Mouse (Mus musculus): ENCODE data around the gene Zbtb1. TPM values are rescaled to one million over a fixed set of nuclear protein-coding genes. Genes with fewer than 3 reads are reported as not detected.
A peak's percentile ranks its signal among the peaks of the same experiment; 100 is the strongest.

Zbtb1 gene
- polyA plus RNA-seq, 1 experiment = 3.4 TPM

DNA sequence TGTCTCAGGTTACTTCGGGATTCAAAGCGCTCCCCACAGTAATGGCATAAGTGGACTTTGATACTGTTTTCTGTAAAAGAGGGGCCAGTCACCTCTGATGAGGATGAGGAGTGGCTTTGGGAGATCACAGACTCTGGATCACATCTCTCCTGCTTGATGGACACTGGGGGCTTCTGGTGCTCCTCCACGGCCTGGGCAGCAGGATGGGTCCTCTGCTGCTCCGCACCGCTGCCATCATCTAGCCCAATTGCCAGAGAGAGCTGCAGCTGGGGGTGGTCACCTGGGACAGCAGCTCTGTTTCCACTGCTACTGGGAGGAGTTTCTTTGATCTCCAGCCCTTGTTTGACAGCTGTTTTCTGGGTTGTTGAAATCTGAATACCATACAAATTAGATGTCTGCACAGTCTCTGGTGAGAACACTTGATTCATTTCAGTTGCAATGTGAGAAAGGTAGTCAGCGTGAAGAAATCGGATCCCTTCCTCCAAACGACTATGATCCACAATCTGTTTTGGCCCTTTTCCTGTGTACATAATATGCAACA, 20.3 kb upstream of the Zbtb1 start:
- no peak for DNase-seq (ENCODE audit: low read depth)
- no peak for TF ChIP-seq CTCF (IDR thresholded peaks at IDR 0.05; ENCODE audit: borderline replicate concordance, extremely low read depth, insufficient read depth, insufficient read length)
- TF ChIP-seq POLR2A (IDR thresholded peaks at IDR 0.05; ENCODE audit: borderline replicate concordance, extremely low read depth, insufficient read depth, insufficient read length, poor library complexity, severe bottlenecking) = no peak

DNA sequence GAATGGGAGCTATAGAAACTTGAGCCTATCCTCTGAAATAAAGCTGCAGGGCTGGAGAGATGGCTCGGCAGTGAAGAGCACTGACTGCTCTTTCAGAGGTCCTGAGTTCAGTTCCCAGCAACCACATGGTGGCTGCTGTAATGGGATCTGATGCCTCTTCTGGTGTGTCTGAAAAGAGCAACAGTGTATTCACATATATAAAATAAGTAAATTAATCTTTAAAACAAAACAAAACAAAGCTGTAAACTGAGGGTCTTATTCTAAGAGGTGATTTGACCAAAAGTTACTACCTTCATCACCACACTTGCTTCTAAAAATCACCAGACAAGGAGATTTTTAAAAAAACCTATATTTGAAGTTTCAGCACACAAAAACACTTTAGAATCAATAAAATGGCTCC, 9.2 kb upstream of the Zbtb1 start:
- TF ChIP-seq CTCF (IDR thresholded peaks at IDR 0.05; ENCODE audit: borderline replicate concordance, extremely low read depth, insufficient read depth, insufficient read length) = no peak
- no peak for DNase-seq (ENCODE audit: low read depth)

GRCm38 (mm10) chr12:76361405-76362302, 8.4 kb upstream of the Zbtb1 start:
- no peak for DNase-seq (ENCODE audit: low read depth)
- TF ChIP-seq CTCF (IDR thresholded peaks at IDR 0.05; ENCODE audit: borderline replicate concordance, extremely low read depth, insufficient read depth, insufficient read length) (no peak), POLR2A (IDR thresholded peaks at IDR 0.05; ENCODE audit: borderline replicate concordance, extremely low read depth, insufficient read depth, insufficient read length, poor library complexity, severe bottlenecking) (no peak)

DNA sequence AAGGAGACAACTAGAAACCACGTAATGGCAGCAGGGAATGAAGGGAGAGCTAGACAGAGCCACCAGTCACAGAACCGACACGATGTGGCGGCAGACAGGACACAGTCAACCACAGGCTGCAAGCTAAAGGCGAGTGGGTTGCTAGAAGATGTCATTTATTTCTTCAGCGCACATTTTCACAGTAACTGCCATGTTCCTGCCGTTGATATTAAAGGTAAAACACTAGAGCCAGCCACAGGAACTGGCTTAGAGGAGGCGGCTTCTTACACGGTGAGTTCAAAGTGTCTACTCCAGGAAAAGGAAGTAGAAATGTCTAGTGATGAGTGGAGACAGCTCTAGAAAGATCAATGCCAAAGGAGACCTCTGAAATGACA, 7.8 kb upstream of the Zbtb1 start:
- no peak for DNase-seq (ENCODE audit: low read depth)
- TF ChIP-seq POLR2A (IDR thresholded peaks at IDR 0.05; ENCODE audit: borderline replicate concordance, extremely low read depth, insufficient read depth, insufficient read length, poor library complexity, severe bottlenecking) (no peak), CTCF (IDR thresholded peaks at IDR 0.05; ENCODE audit: borderline replicate concordance, extremely low read depth, insufficient read depth, insufficient read length) (no peak)

DNA sequence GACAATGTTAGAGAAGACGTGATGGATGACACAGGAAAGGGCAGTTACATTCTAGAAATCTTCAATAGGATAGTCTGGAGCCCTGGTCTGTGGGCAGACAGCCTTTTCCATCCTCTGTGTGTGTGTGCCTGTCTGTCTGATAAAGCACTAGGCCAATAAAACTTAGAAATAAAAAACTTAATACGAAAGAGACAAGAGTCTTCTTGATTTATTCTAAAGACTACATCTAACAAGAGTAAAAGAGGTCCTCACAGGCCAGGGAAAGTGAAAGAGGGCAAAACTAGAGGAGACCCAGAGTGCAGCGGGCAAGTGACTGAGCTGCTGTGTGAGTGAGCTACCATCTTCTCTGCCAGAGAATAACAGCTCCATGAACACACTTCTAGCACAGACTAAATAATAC, 3.8 kb upstream of the Zbtb1 start:
- no peak for DNase-seq (ENCODE audit: low read depth)
- TF ChIP-seq POLR2A (IDR thresholded peaks at IDR 0.05; ENCODE audit: borderline replicate concordance, extremely low read depth, insufficient read depth, insufficient read length, poor library complexity, severe bottlenecking) = no peak
- TF ChIP-seq CTCF (IDR thresholded peaks at IDR 0.05; ENCODE audit: borderline replicate concordance, extremely low read depth, insufficient read depth, insufficient read length) = no peak

- TF ChIP-seq CTCF (IDR thresholded peaks at IDR 0.05; ENCODE audit: borderline replicate concordance, extremely low read depth, insufficient read depth, insufficient read length) = no peak
- TF ChIP-seq POLR2A (IDR thresholded peaks at IDR 0.05; ENCODE audit: borderline replicate concordance, extremely low read depth, insufficient read depth, insufficient read length, poor library complexity, severe bottlenecking) = no peak
- DNase-seq (ENCODE audit: low read depth) = peak; percentile 63
Measured at GRCm38 (mm10) chr12:76367096-76367995, 2.7 kb upstream of the Zbtb1 start.

DNA sequence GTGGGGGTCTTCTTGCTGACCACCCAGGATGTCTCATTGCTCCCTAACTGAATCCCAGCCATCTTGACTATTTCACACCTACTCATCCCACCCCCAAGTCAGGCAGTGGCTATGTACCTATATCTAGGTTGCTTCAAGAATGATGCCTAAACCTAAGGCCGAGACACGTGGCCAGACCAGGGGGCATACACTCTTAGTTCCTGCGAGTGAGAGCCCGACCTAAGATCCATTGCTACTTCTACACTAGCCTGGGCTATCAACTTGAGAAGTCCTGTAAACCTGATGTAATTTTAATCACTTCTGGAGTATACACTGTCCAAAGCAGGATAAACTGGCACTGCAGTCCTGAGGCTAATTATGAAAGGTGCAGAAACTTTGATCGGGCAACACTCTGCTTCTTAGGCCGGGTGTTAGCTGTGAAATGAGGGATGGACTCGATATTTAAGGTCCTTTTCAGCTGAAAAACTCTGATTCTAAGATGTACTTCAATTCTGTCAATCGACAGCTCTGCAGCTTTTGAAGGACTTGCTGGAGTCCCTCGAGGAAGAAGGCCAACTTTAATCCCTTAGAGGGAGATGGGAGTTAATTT, 1.8 kb upstream of the Zbtb1 start:
- DNase-seq (ENCODE audit: low read depth) = no peak
- no peak for TF ChIP-seq POLR2A (IDR thresholded peaks at IDR 0.05; ENCODE audit: borderline replicate concordance, extremely low read depth, insufficient read depth, insufficient read length, poor library complexity, severe bottlenecking)
- no peak for TF ChIP-seq CTCF (IDR thresholded peaks at IDR 0.05; ENCODE audit: borderline replicate concordance, extremely low read depth, insufficient read depth, insufficient read length)

GRCm38 (mm10) chr12:76368790-76369205, 1.3 kb upstream of the Zbtb1 start:
- TF ChIP-seq CTCF (IDR thresholded peaks at IDR 0.05; ENCODE audit: borderline replicate concordance, extremely low read depth, insufficient read depth, insufficient read length) = no peak
- no peak for TF ChIP-seq POLR2A (IDR thresholded peaks at IDR 0.05; ENCODE audit: borderline replicate concordance, extremely low read depth, insufficient read depth, insufficient read length, poor library complexity, severe bottlenecking)
- DNase-seq (ENCODE audit: low read depth) = peak; percentile 80

- 0 out of 2 replicates have a peak, but pooled peaks have one; percentile 1 for TF ChIP-seq CTCF (IDR thresholded peaks at IDR 0.05; ENCODE audit: borderline replicate concordance, extremely low read depth, insufficient read depth, insufficient read length)
- TF ChIP-seq POLR2A (IDR thresholded peaks at IDR 0.05; ENCODE audit: borderline replicate concordance, extremely low read depth, insufficient read depth, insufficient read length, poor library complexity, severe bottlenecking) = peak; percentile 93
- DNase-seq (ENCODE audit: low read depth) = peak; percentile 97
Measured at GRCm38 (mm10) chr12:76369206-76369977, 674 bp upstream of the Zbtb1 start, which contains the start of gene Zbtb25. Gene Zbtb25 (minus strand): TSS chr12:76369602.

DNA sequence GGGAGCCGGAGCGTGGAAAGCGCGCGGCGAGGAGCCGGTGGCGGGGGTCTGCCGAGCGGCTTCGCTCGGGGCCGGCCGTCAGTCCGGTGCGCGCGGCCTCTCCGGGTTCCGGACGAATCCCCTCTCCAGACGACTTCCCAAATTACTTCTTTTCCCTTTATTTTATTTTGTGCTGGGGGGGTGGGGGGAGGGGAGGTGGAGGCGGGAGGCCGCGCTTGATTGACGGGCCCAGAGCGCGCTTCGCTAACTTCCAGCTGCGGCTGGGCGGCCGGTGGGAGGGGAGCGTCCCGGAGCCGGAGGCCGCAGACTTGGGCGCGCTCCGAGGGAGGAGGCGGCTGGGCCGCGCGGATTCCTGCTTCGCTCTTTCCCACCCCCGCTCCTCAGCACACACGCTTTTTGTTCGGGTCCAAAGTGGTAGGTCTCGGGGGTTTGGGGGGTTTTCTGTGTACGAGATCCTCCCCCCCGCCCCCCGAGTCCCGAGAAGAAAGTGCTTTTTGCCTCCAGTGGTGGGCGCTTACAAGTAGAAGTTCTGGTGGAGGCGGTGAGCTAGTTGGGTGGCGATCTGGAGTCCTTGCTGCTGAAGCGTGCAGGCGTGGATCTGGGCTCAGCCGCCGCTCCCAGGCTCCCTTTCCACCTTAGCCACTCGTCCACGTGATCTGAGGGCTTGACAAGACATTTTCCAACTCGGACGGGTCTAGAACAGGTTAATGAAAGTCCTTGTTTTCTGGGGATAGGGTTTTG, 935 bp downstream of the Zbtb1 start:
- TF ChIP-seq CTCF (IDR thresholded peaks at IDR 0.05; ENCODE audit: borderline replicate concordance, extremely low read depth, insufficient read depth, insufficient read length) (no peak; the same call in 1 of the 2 replicates), POLR2A (IDR thresholded peaks at IDR 0.05; ENCODE audit: borderline replicate concordance, extremely low read depth, insufficient read depth, insufficient read length, poor library complexity, severe bottlenecking) (0 out of 2 replicates have a peak, but pooled peaks have one; percentile 34)

More for the DNA sequence above, 935 bp downstream of the Zbtb1 start:
- peak; percentile 83 for DNase-seq (ENCODE audit: low read depth)

Data from brain, embryonic 14.5 days (tissue).